Mouse (Mus musculus) G1E (cell line): ENCODE results near the gene Ccnt2.

Source experiments
- CTCF ChIP-seq: IDR thresholded peaks from 2 replicates; pipeline ENCODE4 v1.5.1; 2012; ENCODE audit warnings: low read depth, low read length, inconsistent platforms, mixed read lengths
- GATA1 ChIP-seq: IDR thresholded peaks from 2 replicates; pipeline ENCODE4 v1.6.1; 2012; ENCODE audit warnings: borderline replicate concordance, low read length, inconsistent platforms, mixed read lengths
- POLR2AphosphoS5 ChIP-seq: IDR thresholded peaks from 2 replicates; pipeline ENCODE4 v1.6.1; 2012; ENCODE audit warnings: low read depth, low read length, inconsistent platforms; ENCODE audit not compliant: insufficient replicate concordance

DNA sequence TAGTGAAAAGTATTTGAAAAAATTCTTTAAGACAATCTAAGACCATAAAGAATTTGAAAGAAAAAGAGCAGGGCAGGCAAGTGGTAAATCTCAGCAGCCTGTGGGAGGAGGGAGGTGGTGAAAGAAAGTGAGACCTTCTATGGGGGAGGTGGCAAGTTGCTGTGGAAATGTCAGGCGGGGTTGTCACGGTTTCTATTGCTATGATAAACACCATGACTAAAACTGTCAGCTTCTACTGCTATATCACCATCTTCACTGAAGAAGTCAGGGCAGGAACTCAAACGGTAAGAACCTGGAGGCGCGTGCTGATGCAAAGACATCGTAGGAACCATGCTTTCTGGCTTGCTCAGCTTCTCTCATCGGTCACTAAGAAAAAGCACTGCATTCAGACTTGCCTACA, 39.0 kb downstream of the Ccnt2 start:
- no peak for TF ChIP-seq CTCF
- no peak for TF ChIP-seq GATA1
- no peak for TF ChIP-seq POLR2AphosphoS5
